11 mouse cellular contexts compared by ENCODE assay signal in genomic region chr2:166125492-166126252, GRCm38 (mm10). TPM values are rescaled to one million over a fixed set of nuclear protein-coding genes. Genes with fewer than 3 reads are reported as not detected.
DNase-seq lines count a peak whose midpoint lies in the region; ATAC-seq and TF ChIP-seq lines count a peak whose summit lies in the region.
"Had no signal": no experiment of that assay in that cellular context is flagged by ENCODE, and none has a peak within 500 bp of the region (broad histone marks: within the 10 kb centered on the region; RNA-seq: fewer than 3 reads in every experiment).

No protein-coding gene starts in this region.

- 41% methylated on average over 13 of the region's 13 CpGs for WGBS in kidney, adult 2 months
- 49% methylated on average over 13 of the region's 13 CpGs for WGBS in kidney, embryonic 16.5 days
- WGBS in forebrain, postnatal 0 days: 80% methylated on average over 13 of the region's 13 CpGs

- TF ChIP-seq CTCF in kidney, adult 2 months (conservative IDR thresholded peaks at IDR 0.05; ENCODE audit: insufficient read depth, insufficient read length, low read depth, low read length): no peak
- TF ChIP-seq CTCF in E14TG2a.4 (conservative IDR thresholded peaks at IDR 0.05; ENCODE audit: low read length): no peak
- TF ChIP-seq CTCF in forebrain, postnatal 0 days (IDR thresholded peaks at IDR 0.05; ENCODE audit: low read depth): no peak

- H3K4me3 ChIP-seq in kidney, adult 2 months (ENCODE audit: insufficient read depth, low read depth, low read length): no peak overlapping the region
- no peak overlapping the region for H3K4me3 ChIP-seq in kidney, embryonic 16.5 days (ENCODE audit: low read length)
- H3K4me3 ChIP-seq in E14TG2a.4 (replicated peaks; ENCODE audit: low read length): 0 out of 2 replicates have a peak overlapping the region, but pooled peaks have one; percentile 14
- no peak overlapping the region for H3K4me3 ChIP-seq in forebrain, postnatal 0 days (ENCODE audit: low read depth, low read length)
- H3K4me3 ChIP-seq: embryonic facial prominence, embryonic 15.5 days; liver, embryonic 12.5 days; neural tube, embryonic 12.5 days had no signal

- DNase-seq in kidney, adult 2 months: peak; percentile 72
- peak; percentile 55 for DNase-seq in induced T-regulatory cell, adult 2 months (ENCODE audit: low read depth)
- DNase-seq in thymus, postnatal 0 days (ENCODE audit: low spot score): peak; percentile 18
- no peak for DNase-seq in forebrain, postnatal 0 days
- DNase-seq in left cerebral cortex, postnatal 25 days (ENCODE audit: low spot score in 2 of 2): no peak
- no peak for DNase-seq in liver

- H3K27ac ChIP-seq in kidney, adult 2 months (ENCODE audit: insufficient read depth, low read depth, low read length): no peak overlapping the region
- no peak overlapping the region for H3K27ac ChIP-seq in kidney, embryonic 16.5 days (ENCODE audit: low read length)
- H3K27ac ChIP-seq in forebrain, postnatal 0 days (ENCODE audit: low read depth, low read length): no peak overlapping the region
- H3K27ac ChIP-seq: embryonic facial prominence, embryonic 15.5 days; liver, embryonic 12.5 days; neural tube, embryonic 12.5 days had no signal

- peaks cover 9% of the 10 kb centered on the region for H3K4me1 ChIP-seq in kidney, adult 2 months (ENCODE audit: control insufficient read depth, insufficient read depth, low read length)
- no peaks in the 10 kb centered on the region for H3K4me1 ChIP-seq in kidney, embryonic 16.5 days (ENCODE audit: insufficient read depth, low read length)
- peaks cover 57% of the 10 kb centered on the region for H3K4me1 ChIP-seq in E14TG2a.4 (replicated peaks; ENCODE audit: low read depth, low read length)
- H3K4me1 ChIP-seq in forebrain, postnatal 0 days (ENCODE audit: insufficient read depth): no peaks in the 10 kb centered on the region
- H3K4me1 ChIP-seq: liver, embryonic 12.5 days; neural tube, embryonic 12.5 days had no signal

- ATAC-seq in kidney, embryonic 16.5 days (ENCODE audit: low FRiP score, low TSS enrichment): no peak
- no peak for ATAC-seq in forebrain, postnatal 0 days
- ATAC-seq: liver, embryonic 12.5 days had no signal

- intact Hi-C loops in left cerebral cortex, postnatal 25 days (cut with DNase I): no loop called here

- no peak overlapping the region for H3K4me2 ChIP-seq in kidney, embryonic 16.5 days (replicated peaks; ENCODE audit: low read depth, low read length)
- H3K4me2 ChIP-seq in forebrain, postnatal 0 days (ENCODE audit: low read depth): no peak overlapping the region
- H3K4me2 ChIP-seq: embryonic facial prominence, embryonic 15.5 days; liver, embryonic 12.5 days; neural tube, embryonic 12.5 days had no signal

- no peaks in the 10 kb centered on the region for H3K27me3 ChIP-seq in kidney, adult 2 months (replicated peaks; ENCODE audit: control insufficient read depth, insufficient read depth, low read length)
- no peaks in the 10 kb centered on the region for H3K27me3 ChIP-seq in kidney, embryonic 16.5 days (ENCODE audit: insufficient read depth, low read length)
- no peaks in the 10 kb centered on the region for H3K27me3 ChIP-seq in E14TG2a.4 (ENCODE audit: insufficient read depth, low read length)
- no peaks in the 10 kb centered on the region for H3K27me3 ChIP-seq in forebrain, postnatal 0 days (ENCODE audit: insufficient read depth, low read length)
- H3K27me3 ChIP-seq: embryonic facial prominence, embryonic 15.5 days; neural tube, embryonic 12.5 days had no signal

- H3K9ac ChIP-seq in kidney, embryonic 16.5 days (replicated peaks; ENCODE audit: low read length): no peak overlapping the region
- H3K9ac ChIP-seq in forebrain, postnatal 0 days: no peak overlapping the region
- H3K9ac ChIP-seq: embryonic facial prominence, embryonic 15.5 days; liver, embryonic 12.5 days; neural tube, embryonic 12.5 days had no signal

- H3K36me3 ChIP-seq in kidney, adult 2 months (ENCODE audit: control insufficient read depth, insufficient read depth, low read length): no peaks in the 10 kb centered on the region
- 0 out of 2 replicates have a peak, but pooled peaks cover 2% of the 10 kb centered on the region for H3K36me3 ChIP-seq in kidney, embryonic 16.5 days (ENCODE audit: insufficient read depth, low read length)
- peaks cover 97% of the 10 kb centered on the region for H3K36me3 ChIP-seq in E14TG2a.4 (ENCODE audit: insufficient read depth, low read length)
- H3K36me3 ChIP-seq in forebrain, postnatal 0 days (ENCODE audit: insufficient read depth): no peaks in the 10 kb centered on the region; the same call in 1 of the 2 replicates
- H3K36me3 ChIP-seq: liver, embryonic 12.5 days had no signal

- no peaks in the 10 kb centered on the region for H3K9me3 ChIP-seq in kidney, embryonic 16.5 days (ENCODE audit: low read length)
- no peaks in the 10 kb centered on the region for H3K9me3 ChIP-seq in E14TG2a.4 (ENCODE audit: low read length)
- H3K9me3 ChIP-seq in forebrain, postnatal 0 days (ENCODE audit: low read length): no peaks in the 10 kb centered on the region
- H3K9me3 ChIP-seq: embryonic facial prominence, embryonic 15.5 days; liver, embryonic 12.5 days; neural tube, embryonic 12.5 days had no signal

- no peak for TF ChIP-seq POLR2A in kidney, adult 2 months (IDR thresholded peaks at IDR 0.05; ENCODE audit: low read depth, low read length)

RNA-seq across cellular contexts. Expression of gene Sulf2, which starts 29.8 kb away (rescaled TPM):
- 18.6 and 23.8 TPM in 2 replicates for polyA plus RNA-seq in kidney, adult 2 months (2012; rRNA removed)
- polyA plus RNA-seq in kidney, embryonic 16.5 days (2015; fragmentation: Nextera tagmentation; extraction: Ambion mirVana): 52.7 and 54.8 TPM in 2 replicates
- polyA plus RNA-seq in thymus, postnatal 0 days (2015; fragmentation: Nextera tagmentation; extraction: Ambion mirVana): 9.4 and 12.6 TPM in 2 replicates
- 65.6 and 95.6 TPM in 2 replicates for total RNA-seq in forebrain, postnatal 0 days (2014; rRNA removed)
- polyA plus RNA-seq in forebrain, postnatal 0 days (2015; fragmentation: Nextera tagmentation; extraction: Ambion mirVana): 54.4 and 67.5 TPM in 2 replicates
- total RNA-seq in left cerebral cortex, postnatal 25 days (2021): 100 to 1,000 TPM; 104 to 114 TPM

Comparison
In these comparisons a context has a peak if more than half of its experiments do, and no peak if none do; other contexts are left out.
1. DNase-seq: peak in kidney, adult 2 months (single experiment), induced T-regulatory cell, adult 2 months (single experiment) and thymus, postnatal 0 days (single experiment); none in forebrain, postnatal 0 days (single experiment), left cerebral cortex, postnatal 25 days (0 of 2) and liver (single experiment).